Mouse (Mus musculus): Measurements from ENCODE around the gene Sash1.

The Sash1 gene

GRCm38 (mm10) chr10:8885630-8886527 lies at the start of gene Sash1:
Gene Sash1, minus strand, starts transcription at chr10:8886070.
- peak; percentile 57 for DNase-seq (ENCODE audit: low read depth, low spot score)

- DNase-seq (ENCODE audit: low read depth, low spot score): no peak
Observed at GRCm38 (mm10) chr10:8935601-8936000, 49.7 kb upstream of the Sash1 start.

GRCm38 (mm10) chr10:8933451-8934372 lies 47.8 kb upstream of the Sash1 start:
- DNase-seq (ENCODE audit: low read depth, low spot score): no peak

GRCm38 (mm10) chr10:8931548-8932240 lies 45.8 kb upstream of the Sash1 start:
- no peak for DNase-seq (ENCODE audit: low read depth, low spot score)

GRCm38 (mm10) chr10:8930672-8931071 lies 44.8 kb upstream of the Sash1 start:
- no peak for DNase-seq (ENCODE audit: low read depth, low spot score)

GRCm38 (mm10) chr10:8928775-8929647 lies 43.1 kb upstream of the Sash1 start:
- DNase-seq (ENCODE audit: low read depth, low spot score): no peak

GRCm38 (mm10) chr10:8928261-8928660 lies 42.4 kb upstream of the Sash1 start:
- no peak for DNase-seq (ENCODE audit: low read depth, low spot score)

GRCm38 (mm10) chr10:8926906-8927305 lies 41.0 kb upstream of the Sash1 start:
- no peak for DNase-seq (ENCODE audit: low read depth, low spot score)

GRCm38 (mm10) chr10:8926295-8926694 lies 40.4 kb upstream of the Sash1 start:
- DNase-seq (ENCODE audit: low read depth, low spot score): no peak

- DNase-seq (ENCODE audit: low read depth, low spot score): no peak
Observed at GRCm38 (mm10) chr10:8925299-8925698, 39.4 kb upstream of the Sash1 start.

GRCm38 (mm10) chr10:8921098-8921693 lies 35.3 kb upstream of the Sash1 start:
- no peak for DNase-seq (ENCODE audit: low read depth, low spot score)

GRCm38 (mm10) chr10:8917798-8918197 lies 31.9 kb upstream of the Sash1 start:
- no peak for DNase-seq (ENCODE audit: low read depth, low spot score)

GRCm38 (mm10) chr10:8917350-8917749 lies 31.5 kb upstream of the Sash1 start:
- no peak for DNase-seq (ENCODE audit: low read depth, low spot score)

GRCm38 (mm10) chr10:8915755-8916154 lies 29.9 kb upstream of the Sash1 start:
- no peak for DNase-seq (ENCODE audit: low read depth, low spot score)

GRCm38 (mm10) chr10:8913904-8914303 lies 28.0 kb upstream of the Sash1 start:
- no peak for DNase-seq (ENCODE audit: low read depth, low spot score)

GRCm38 (mm10) chr10:8912706-8913275 lies 26.9 kb upstream of the Sash1 start:
- DNase-seq (ENCODE audit: low read depth, low spot score): no peak

- DNase-seq (ENCODE audit: low read depth, low spot score): no peak
Observed at GRCm38 (mm10) chr10:8912213-8912612, 26.3 kb upstream of the Sash1 start.

GRCm38 (mm10) chr10:8910237-8910990 lies 24.5 kb upstream of the Sash1 start:
- DNase-seq (ENCODE audit: low read depth, low spot score): no peak

GRCm38 (mm10) chr10:8903086-8903485 lies 17.2 kb upstream of the Sash1 start:
- no peak for DNase-seq (ENCODE audit: low read depth, low spot score)

All from telencephalon, adult 2 months (tissue).